Mouse (Mus musculus): ENCODE data around the gene Olfr1193. TPM values are rescaled to one million over a fixed set of nuclear protein-coding genes. Genes with fewer than 3 reads are reported as not detected.
"Not testable (repeated sequence)": the region's sequence is repeated elsewhere in the genome, so short reads cannot be mapped to it uniquely, and the experiment has no call there.

Gene Olfr1193
- not detected in 2 replicates for polyA plus RNA-seq (2015; fragmentation: Nextera tagmentation; extraction: Ambion mirVana)

DNA sequence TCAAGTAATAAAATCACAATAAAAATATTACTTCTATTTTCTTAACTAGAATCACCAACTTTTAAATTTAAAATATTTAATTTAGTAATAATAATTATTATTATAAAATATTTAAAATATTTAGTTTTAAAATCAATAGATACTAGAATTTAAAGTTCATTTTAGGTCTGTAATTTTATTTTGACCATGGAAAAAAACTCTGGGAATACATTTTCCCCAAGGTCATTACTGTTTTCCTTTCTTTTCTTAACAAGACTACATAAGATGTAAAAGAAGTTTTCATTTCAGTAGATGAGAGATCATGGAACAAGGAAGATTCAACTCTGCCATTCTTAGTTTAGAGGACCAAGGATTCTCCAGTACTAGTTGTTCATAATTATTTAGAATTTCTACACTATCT lies at the start of gene Olfr1193:
Gene Olfr1193, plus strand, starts transcription at position 301 of the 400 bp plus-strand sequence.
- H3K4me3 ChIP-seq (replicated peaks); H3K9ac ChIP-seq; ATAC-seq (ENCODE audit: low read depth); DNase-seq; H3K36me3 ChIP-seq; H3K4me1 ChIP-seq (replicated peaks); H3K27me3 ChIP-seq; H3K4me2 ChIP-seq; H3K9me3 ChIP-seq (replicated peaks); H3K27ac ChIP-seq: not testable (repeated sequence)

DNA sequence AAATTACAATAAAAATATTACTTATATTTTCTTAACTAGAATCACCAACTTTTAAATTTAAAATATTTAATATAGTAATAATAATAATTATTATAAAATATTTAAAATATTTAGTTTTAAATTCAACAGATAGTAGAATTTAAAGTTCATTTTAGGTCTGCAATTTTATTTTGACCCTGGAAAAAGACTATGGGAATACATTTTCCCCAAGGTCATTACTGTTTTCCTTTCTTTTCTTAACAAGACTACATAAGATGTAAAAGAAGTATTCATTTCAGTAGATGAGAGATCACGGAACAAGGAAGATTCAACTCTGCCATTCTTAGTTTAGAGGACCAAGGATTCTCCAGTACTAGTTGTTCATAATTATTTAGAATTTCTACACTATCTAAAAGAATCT lies 35.2 kb upstream of the Olfr1193 start, which contains the start of gene Olfr1191-ps1:
Gene Olfr1191-ps1, plus strand, starts transcription at position 301 of the 400 bp plus-strand sequence.
- not testable (repeated sequence) for ATAC-seq (ENCODE audit: low read depth); H3K9me3 ChIP-seq (replicated peaks); H3K4me3 ChIP-seq (replicated peaks); H3K27ac ChIP-seq; H3K4me1 ChIP-seq (replicated peaks); DNase-seq; H3K9ac ChIP-seq; H3K27me3 ChIP-seq; H3K36me3 ChIP-seq; H3K4me2 ChIP-seq
- 81% methylated on average over 1 of the region's 1 CpGs for WGBS (ENCODE audit: insufficient replicate concordance)

DNA sequence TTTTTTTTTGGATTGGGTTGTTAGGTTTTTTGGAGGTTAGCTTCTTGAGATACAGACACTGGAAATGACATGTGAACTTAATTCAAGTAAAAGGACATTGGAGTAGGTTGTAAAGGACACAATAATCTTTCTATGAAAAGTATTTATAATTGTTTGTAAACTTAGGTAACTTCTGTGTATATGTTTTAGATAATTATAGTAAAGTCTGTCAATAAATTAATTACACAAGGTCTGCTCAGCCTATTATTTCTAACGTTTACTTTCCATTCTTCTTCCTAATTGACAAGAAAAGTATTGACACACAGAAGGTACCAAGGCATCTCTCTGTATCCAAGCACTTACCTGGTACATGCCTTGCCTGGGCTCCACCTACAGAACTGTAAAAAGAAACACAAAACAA lies 27.2 kb upstream of the Olfr1193 start, which contains the start of gene Olfr1192-ps1:
Gene Olfr1192-ps1, plus strand, starts transcription at position 301 of the 400 bp plus-strand sequence.
- 16% methylated on average over 1 of the region's 1 CpGs for WGBS (ENCODE audit: insufficient replicate concordance)
- Histone ChIP-seq H3K27ac (no peak within 1 kb of the TSS), H3K9me3 (replicated peaks) (no peaks in the 10 kb centered on the region), H3K4me2 (no peak within 1 kb of the TSS), H3K36me3 (no peaks in the 10 kb centered on the region), H3K4me3 (replicated peaks) (no peak within 1 kb of the TSS), H3K9ac (no peak within 1 kb of the TSS), H3K4me1 (replicated peaks) (no peaks in the 10 kb centered on the region), H3K27me3 (no peaks in the 10 kb centered on the region)
- no peak for ATAC-seq (ENCODE audit: low read depth)
- no peak for DNase-seq

DNA sequence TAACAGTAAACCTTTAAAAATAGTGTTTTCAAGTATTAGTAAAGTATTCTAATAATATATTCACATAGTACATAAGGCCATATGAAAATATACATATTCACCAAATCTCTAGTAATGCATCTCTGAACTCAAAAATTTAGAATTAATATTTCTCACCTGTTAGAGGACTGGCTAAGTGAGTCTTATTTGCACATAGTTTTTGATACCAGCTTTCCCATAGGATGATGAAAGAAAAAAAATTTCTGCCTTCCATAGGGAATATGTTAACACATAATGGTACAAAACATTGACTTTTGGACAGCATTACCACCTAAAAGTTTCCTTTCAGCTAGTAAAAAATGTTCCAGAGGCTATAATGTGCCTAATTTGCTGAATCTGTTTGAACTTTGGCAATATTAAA lies 13.7 kb downstream of the Olfr1193 start, which contains the start of gene Olfr1195:
Gene Olfr1195, minus strand, starts transcription at position 101 of the 400 bp plus-strand sequence.
- H3K4me1 ChIP-seq (replicated peaks): no peaks in the 10 kb centered on the region
- H3K4me3 ChIP-seq (replicated peaks): no peak within 1 kb of the TSS
- ATAC-seq (ENCODE audit: low read depth): no peak
- H3K27me3 ChIP-seq: no peaks in the 10 kb centered on the region
- no peak within 1 kb of the TSS for H3K9ac ChIP-seq
- no peak for DNase-seq
- no peak within 1 kb of the TSS for H3K27ac ChIP-seq
- H3K36me3 ChIP-seq: no peaks in the 10 kb centered on the region
- H3K9me3 ChIP-seq (replicated peaks): no peaks in the 10 kb centered on the region
- H3K4me2 ChIP-seq: no peak within 1 kb of the TSS

DNA sequence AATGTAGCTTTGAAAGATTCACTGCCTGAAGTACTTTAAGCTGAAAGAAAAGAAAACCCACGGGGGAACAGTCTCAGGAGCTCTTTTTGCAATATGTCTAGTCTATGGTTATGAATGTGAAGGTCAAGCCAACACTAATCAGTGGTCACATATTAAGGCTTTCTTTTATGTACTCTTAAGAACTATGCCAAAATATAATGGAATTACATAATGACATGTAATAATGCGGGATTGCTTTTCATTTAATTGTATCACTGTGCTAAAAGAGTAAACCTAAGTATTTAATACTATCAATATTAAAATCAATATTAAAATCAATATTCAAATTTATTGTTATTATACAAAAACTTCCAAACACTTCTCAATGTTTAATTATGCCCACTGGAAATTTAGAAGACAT lies 29.1 kb downstream of the Olfr1193 start, which contains the start of gene Olfr1196:
Gene Olfr1196, minus strand, starts transcription at position 101 of the 400 bp plus-strand sequence.
- ATAC-seq (ENCODE audit: low read depth) (no peak), DNase-seq (no peak)
- Histone ChIP-seq H3K9ac (no peak within 1 kb of the TSS), H3K27ac (no peak within 1 kb of the TSS), H3K36me3 (no peaks in the 10 kb centered on the region), H3K27me3 (no peaks in the 10 kb centered on the region), H3K4me3 (replicated peaks) (no peak within 1 kb of the TSS), H3K4me2 (no peak within 1 kb of the TSS), H3K4me1 (replicated peaks) (no peaks in the 10 kb centered on the region), H3K9me3 (replicated peaks) (no peaks in the 10 kb centered on the region)
- WGBS (ENCODE audit: insufficient replicate concordance): 65% methylated on average over 2 of the region's 2 CpGs

Other genes with a start within 250 kb of the Olfr1193 start
- not detected in 2 replicates for gene Olfr1181, start 249.5 kb upstream of the Olfr1193 start, polyA plus RNA-seq (2015; fragmentation: Nextera tagmentation; extraction: Ambion mirVana)
- not detected in 2 replicates for gene Gm13757, start 226.5 kb upstream of the Olfr1193 start, polyA plus RNA-seq (2015; fragmentation: Nextera tagmentation; extraction: Ambion mirVana)
- not detected in 2 replicates for gene Olfr1183, start 220.8 kb upstream of the Olfr1193 start, polyA plus RNA-seq (2015; fragmentation: Nextera tagmentation; extraction: Ambion mirVana)
- not detected in 2 replicates for gene Olfr1184, start 192.0 kb upstream of the Olfr1193 start, polyA plus RNA-seq (2015; fragmentation: Nextera tagmentation; extraction: Ambion mirVana)
- not detected in 2 replicates for gene Olfr1185-ps1, start 182.3 kb upstream of the Olfr1193 start, polyA plus RNA-seq (2015; fragmentation: Nextera tagmentation; extraction: Ambion mirVana)
- not detected in 2 replicates for gene Olfr1186, start 157.1 kb upstream of the Olfr1193 start, polyA plus RNA-seq (2015; fragmentation: Nextera tagmentation; extraction: Ambion mirVana)
- not detected in 2 replicates for gene Olfr1188, start 118.7 kb upstream of the Olfr1193 start, polyA plus RNA-seq (2015; fragmentation: Nextera tagmentation; extraction: Ambion mirVana)
- not detected in 2 replicates for gene Olfr1189, start 89.2 kb upstream of the Olfr1193 start, polyA plus RNA-seq (2015; fragmentation: Nextera tagmentation; extraction: Ambion mirVana)
- not detected in 2 replicates for gene Olfr1191-ps1, start 35.1 kb upstream of the Olfr1193 start, polyA plus RNA-seq (2015; fragmentation: Nextera tagmentation; extraction: Ambion mirVana)
- gene Olfr1192-ps1, start 27.1 kb upstream of the Olfr1193 start, polyA plus RNA-seq (2015; fragmentation: Nextera tagmentation; extraction: Ambion mirVana): not detected in 2 replicates
- gene Olfr1195, start 13.6 kb downstream of the Olfr1193 start, polyA plus RNA-seq (2015; fragmentation: Nextera tagmentation; extraction: Ambion mirVana): not detected in 2 replicates
- not detected in 2 replicates for gene Olfr1196, start 29.0 kb downstream of the Olfr1193 start, polyA plus RNA-seq (2015; fragmentation: Nextera tagmentation; extraction: Ambion mirVana)
- not detected in 2 replicates for gene Olfr1197, start 56.7 kb downstream of the Olfr1193 start, polyA plus RNA-seq (2015; fragmentation: Nextera tagmentation; extraction: Ambion mirVana)
- not detected in 2 replicates for gene Olfr1198, start 75.7 kb downstream of the Olfr1193 start, polyA plus RNA-seq (2015; fragmentation: Nextera tagmentation; extraction: Ambion mirVana)
- gene Olfr1199, start 84.8 kb downstream of the Olfr1193 start, polyA plus RNA-seq (2015; fragmentation: Nextera tagmentation; extraction: Ambion mirVana): not detected in 2 replicates
- gene Olfr1200, start 94.9 kb downstream of the Olfr1193 start, polyA plus RNA-seq (2015; fragmentation: Nextera tagmentation; extraction: Ambion mirVana): not detected in 2 replicates
- gene Olfr1201, start 117.4 kb downstream of the Olfr1193 start, polyA plus RNA-seq (2015; fragmentation: Nextera tagmentation; extraction: Ambion mirVana): not detected in 2 replicates
- not detected in 2 replicates for gene Olfr1202, start 138.9 kb downstream of the Olfr1193 start, polyA plus RNA-seq (2015; fragmentation: Nextera tagmentation; extraction: Ambion mirVana)
- gene Olfr1205, start 154.1 kb downstream of the Olfr1193 start, polyA plus RNA-seq (2015; fragmentation: Nextera tagmentation; extraction: Ambion mirVana): not detected in 2 replicates
- not detected in 2 replicates for gene Olfr1204, start 173.7 kb downstream of the Olfr1193 start, polyA plus RNA-seq (2015; fragmentation: Nextera tagmentation; extraction: Ambion mirVana)
- not detected in 2 replicates for gene Olfr1206, start 187.6 kb downstream of the Olfr1193 start, polyA plus RNA-seq (2015; fragmentation: Nextera tagmentation; extraction: Ambion mirVana)
- gene Olfr1208, start 226.7 kb downstream of the Olfr1193 start, polyA plus RNA-seq (2015; fragmentation: Nextera tagmentation; extraction: Ambion mirVana): not detected in 2 replicates
- gene Olfr1209, start 239.5 kb downstream of the Olfr1193 start, polyA plus RNA-seq (2015; fragmentation: Nextera tagmentation; extraction: Ambion mirVana): not detected in 2 replicates

All from liver, embryonic 13.5 days (tissue).